9 mouse cellular contexts compared by ENCODE assay signal in genomic region chr3:102193488-102194290, GRCm38 (mm10). TPM values are rescaled to one million over a fixed set of nuclear protein-coding genes. Genes with fewer than 3 reads are reported as not detected.
DNase-seq lines count a peak whose midpoint lies in the region; ATAC-seq and TF ChIP-seq lines count a peak whose summit lies in the region.
"Had no signal": no experiment of that assay in that cellular context is flagged by ENCODE, and none has a peak within 500 bp of the region (broad histone marks: within the 10 kb centered on the region; RNA-seq: fewer than 3 reads in every experiment).

No protein-coding gene starts in this region.

- H3K9me3 ChIP-seq in forebrain, embryonic 13.5 days (replicated peaks) = no peaks in the 10 kb centered on the region
- H3K9me3 ChIP-seq in hindbrain, postnatal 0 days (ENCODE audit: low read length) = no peaks in the 10 kb centered on the region
- no peaks in the 10 kb centered on the region for H3K9me3 ChIP-seq in liver, postnatal 0 days (ENCODE audit: low read length)
- H3K9me3 ChIP-seq in stomach, embryonic 15.5 days = no peaks in the 10 kb centered on the region

- WGBS in forebrain, embryonic 13.5 days = 5% methylated on average over 20 of the region's 20 CpGs
- 9% methylated on average over 20 of the region's 20 CpGs for WGBS in hindbrain, postnatal 0 days
- WGBS in liver, postnatal 0 days (ENCODE audit: insufficient replicate concordance) = 21% methylated on average over 19 of the region's 20 CpGs
- WGBS in stomach, embryonic 15.5 days = 16% methylated on average over 19 of the region's 20 CpGs

- TF ChIP-seq CTCF in hindbrain, postnatal 0 days (IDR thresholded peaks at IDR 0.05; ENCODE audit: low read depth) = no peak
- no peak for TF ChIP-seq CTCF in liver, postnatal 0 days (IDR thresholded peaks at IDR 0.05; ENCODE audit: low read depth)

- H3K9ac ChIP-seq in forebrain, embryonic 13.5 days = no peak overlapping the region
- no peak overlapping the region for H3K9ac ChIP-seq in hindbrain, postnatal 0 days (replicated peaks; ENCODE audit: low read length)
- H3K9ac ChIP-seq in liver, postnatal 0 days (replicated peaks) = no peak overlapping the region
- H3K9ac ChIP-seq in stomach, embryonic 15.5 days = no peak overlapping the region

- TF ChIP-seq EP300 in liver, postnatal 0 days (IDR thresholded peaks at IDR 0.05; ENCODE audit: low read depth) = no peak

- ATAC-seq in forebrain, embryonic 13.5 days = peak; percentile 28; the same call in 1 of the 2 replicates
- no peak for ATAC-seq in hindbrain, postnatal 0 days
- ATAC-seq in liver, postnatal 0 days = peak; percentile 27; the same call in 1 of the 2 replicates
- ATAC-seq in stomach, embryonic 15.5 days (ENCODE audit: insufficient read depth, low FRiP score, low read depth) = peak; percentile 31; the same call in 1 of the 2 replicates

- no peak overlapping the region for H3K4me3 ChIP-seq in forebrain, embryonic 13.5 days
- H3K4me3 ChIP-seq in hindbrain, postnatal 0 days (ENCODE audit: low read length) = no peak overlapping the region
- no peak overlapping the region for H3K4me3 ChIP-seq in liver, postnatal 0 days (ENCODE audit: low read depth, low read length)
- H3K4me3 ChIP-seq in stomach, embryonic 15.5 days (replicated peaks) = no peak overlapping the region
- H3K4me3 ChIP-seq: myocyte had no signal

- H3K36me3 ChIP-seq in forebrain, embryonic 13.5 days (ENCODE audit: poor library complexity, severe bottlenecking) = no peaks in the 10 kb centered on the region
- no peaks in the 10 kb centered on the region for H3K36me3 ChIP-seq in hindbrain, postnatal 0 days (ENCODE audit: insufficient read depth, low read length)
- H3K36me3 ChIP-seq in liver, postnatal 0 days (replicated peaks; ENCODE audit: insufficient read depth, low read length) = 0 out of 2 replicates have a peak, but pooled peaks cover 3% of the 10 kb centered on the region
- H3K36me3 ChIP-seq in stomach, embryonic 15.5 days = 0 out of 2 replicates have a peak, but pooled peaks cover under 1% of the 10 kb centered on the region

- peaks cover 73% of the 10 kb centered on the region for H3K27me3 ChIP-seq in forebrain, embryonic 13.5 days
- H3K27me3 ChIP-seq in hindbrain, postnatal 0 days (ENCODE audit: insufficient read depth, low read length) = no peaks in the 10 kb centered on the region
- H3K27me3 ChIP-seq in liver, postnatal 0 days (ENCODE audit: insufficient read depth, low read length) = peaks cover 7% of the 10 kb centered on the region; the same call in 1 of the 2 replicates
- no peaks in the 10 kb centered on the region for H3K27me3 ChIP-seq in stomach, embryonic 15.5 days (replicated peaks)

- peak; percentile 39 for DNase-seq in adrenal gland, postnatal 10 days
- no peak for DNase-seq in adrenal gland, adult 18-20 months (ENCODE audit: low spot score in 2 of 2)
- peak; percentile 31 for DNase-seq in hindbrain, postnatal 0 days (ENCODE audit: low spot score)
- no peak for DNase-seq in liver, postnatal 0 days
- DNase-seq in frontal cortex, postnatal 10 days (ENCODE audit: low spot score in 2 of 2) = no peak
- DNase-seq in cerebellum, adult 9-10 months = no peak

- H3K27ac ChIP-seq in forebrain, embryonic 13.5 days = no peak overlapping the region
- 0 out of 2 replicates have a peak overlapping the region, but pooled peaks have one; percentile 28 for H3K27ac ChIP-seq in hindbrain, postnatal 0 days
- H3K27ac ChIP-seq in liver, postnatal 0 days (ENCODE audit: low read depth) = 0 out of 2 replicates have a peak overlapping the region, but pooled peaks have one; percentile 34
- H3K27ac ChIP-seq in stomach, embryonic 15.5 days = peak overlapping the region; percentile 70

- H3K4me1 ChIP-seq in forebrain, embryonic 13.5 days = peaks cover 31% of the 10 kb centered on the region
- peaks cover 25% of the 10 kb centered on the region for H3K4me1 ChIP-seq in hindbrain, postnatal 0 days (ENCODE audit: insufficient read depth, low read length)
- H3K4me1 ChIP-seq in liver, postnatal 0 days (ENCODE audit: insufficient read depth) = 0 out of 2 replicates have a peak, but pooled peaks cover 4% of the 10 kb centered on the region
- H3K4me1 ChIP-seq in stomach, embryonic 15.5 days = peaks cover 48% of the 10 kb centered on the region

- H3K4me2 ChIP-seq in forebrain, embryonic 13.5 days = peak overlapping the region; percentile 42
- peak overlapping the region; percentile 29; the same call in 1 of the 2 replicates for H3K4me2 ChIP-seq in hindbrain, postnatal 0 days (ENCODE audit: low read depth, low read length)
- H3K4me2 ChIP-seq in liver, postnatal 0 days (ENCODE audit: low read depth, low read length) = 0 out of 2 replicates have a peak overlapping the region, but pooled peaks have one; percentile 10
- H3K4me2 ChIP-seq in stomach, embryonic 15.5 days = peak overlapping the region; percentile 36

RNA-seq across cellular contexts. Expression of gene Vangl1, which starts 10.8 kb away (rescaled TPM):
- 10 to 100 TPM; 26.9 to 27.9 TPM for total RNA-seq in adrenal gland, postnatal 10 days (2021)
- 10 to 100 TPM; 20.7 to 28.0 TPM for total RNA-seq in adrenal gland, adult 18-20 months (2021)
- polyA plus RNA-seq in forebrain, embryonic 13.5 days (2015; fragmentation: Nextera tagmentation; extraction: Ambion mirVana) = 3.7 and 5.1 TPM in 2 replicates
- 9.4 and 13.5 TPM in 2 replicates for total RNA-seq in hindbrain, postnatal 0 days (2014; rRNA removed)
- polyA plus RNA-seq in hindbrain, postnatal 0 days (2015; fragmentation: Nextera tagmentation; extraction: Ambion mirVana) = 7.5 and 8.0 TPM in 2 replicates
- polyA plus RNA-seq in liver, postnatal 0 days (2015; fragmentation: Nextera tagmentation; extraction: Ambion mirVana) = 21.4 and 22.8 TPM in 2 replicates
- polyA plus RNA-seq in stomach, embryonic 15.5 days (2015; fragmentation: Nextera tagmentation; extraction: Ambion mirVana) = 22.7 and 27.0 TPM in 2 replicates

Comparison
In these comparisons a context has a peak if more than half of its experiments do, and no peak if none do; other contexts are left out.
1. DNase-seq: peak in adrenal gland, postnatal 10 days (single experiment) and hindbrain, postnatal 0 days (single experiment); none in adrenal gland, adult 18-20 months (0 of 2), liver, postnatal 0 days (single experiment), frontal cortex, postnatal 10 days (0 of 2) and cerebellum, adult 9-10 months (single experiment).
2. Peak in every context shown above with its lines, with median percentiles within 50 percentile points of each other: H3K4me2 ChIP-seq.